Mouse (Mus musculus): ENCODE measurements around the gene Pla2g10. TPM values are rescaled to one million over a fixed set of nuclear protein-coding genes. Genes with fewer than 3 reads are reported as not detected.
"Not testable (repeated sequence)": the region's sequence is repeated elsewhere in the genome, so short reads cannot be mapped to it uniquely, and the experiment has no call there.

Gene Pla2g10
- total RNA-seq (2015) = not detected in 2 replicates
- not detected in 2 replicates for total RNA-seq (2017)

DNA sequence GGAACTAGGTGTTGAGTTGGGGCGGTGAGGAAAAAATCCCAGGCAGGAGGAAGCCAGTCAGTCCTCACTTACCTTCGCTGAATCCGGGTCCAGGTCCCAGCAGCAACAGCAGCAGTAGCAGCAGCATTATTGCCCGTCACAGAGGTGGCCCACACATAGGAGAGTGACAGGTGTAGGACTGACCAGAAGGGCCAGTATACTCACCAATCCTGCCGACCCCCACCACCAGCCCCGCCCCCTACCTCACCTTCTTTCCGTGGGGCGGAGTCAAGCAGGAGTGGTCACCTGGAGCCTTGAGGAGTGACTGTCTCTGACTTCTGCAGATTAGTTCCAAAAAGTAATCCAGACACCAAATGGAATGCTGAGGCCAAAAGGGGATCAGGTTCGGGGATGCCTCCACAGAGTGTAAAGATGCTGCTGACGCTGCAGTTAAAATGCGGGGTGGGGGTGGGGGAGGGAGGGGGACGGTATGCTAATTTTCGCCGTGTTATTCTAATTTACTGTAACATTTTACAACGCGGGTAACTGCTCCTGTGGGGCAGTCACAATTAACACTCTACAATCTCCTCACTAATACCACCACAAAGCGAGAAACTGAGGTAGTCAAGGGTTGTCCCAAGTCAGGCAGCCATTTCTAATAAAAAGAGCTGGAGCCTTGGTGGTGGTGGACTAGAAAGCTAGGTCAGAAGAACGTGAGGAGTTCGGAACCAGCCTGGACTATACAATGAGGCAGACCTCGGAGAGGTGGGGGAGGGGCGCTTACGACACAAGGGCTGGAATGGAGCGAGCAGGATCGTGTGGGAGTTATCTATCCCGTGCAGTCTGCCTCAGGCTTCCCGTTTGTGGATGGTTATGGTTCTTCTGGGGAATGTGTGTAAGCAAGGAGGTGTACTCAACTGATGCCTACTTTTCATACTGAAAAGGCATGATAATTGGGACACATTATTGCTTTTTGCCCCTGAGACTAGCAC is at the start of gene Pla2g10:
Pla2g10 (minus strand) TSS at position 699 of the 971 bp plus-strand sequence.
- ATAC-seq (replicated peaks; ENCODE audit: poor library complexity) = peak; percentile 55

DNA sequence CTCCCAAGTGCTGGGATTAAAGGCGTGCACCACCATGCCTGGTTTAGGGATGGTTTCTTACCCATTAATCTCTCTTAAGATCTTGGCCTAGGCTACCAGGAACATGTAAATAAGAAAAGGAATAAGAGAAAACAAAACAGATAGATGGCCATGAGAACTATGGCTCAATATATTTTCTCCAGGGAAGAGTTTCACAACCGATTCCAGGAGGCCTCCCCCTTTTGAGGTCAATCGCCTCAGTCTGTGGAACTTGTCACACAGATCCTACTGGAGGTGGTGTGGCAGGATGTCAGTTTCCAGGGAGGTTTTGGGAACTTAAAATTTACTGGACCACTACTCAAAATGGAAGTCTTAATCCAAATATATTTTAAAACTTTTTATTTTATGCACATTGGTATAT is 43.9 kb upstream of the Pla2g10 start:
- not testable (repeated sequence) for ATAC-seq (replicated peaks; ENCODE audit: poor library complexity)

DNA sequence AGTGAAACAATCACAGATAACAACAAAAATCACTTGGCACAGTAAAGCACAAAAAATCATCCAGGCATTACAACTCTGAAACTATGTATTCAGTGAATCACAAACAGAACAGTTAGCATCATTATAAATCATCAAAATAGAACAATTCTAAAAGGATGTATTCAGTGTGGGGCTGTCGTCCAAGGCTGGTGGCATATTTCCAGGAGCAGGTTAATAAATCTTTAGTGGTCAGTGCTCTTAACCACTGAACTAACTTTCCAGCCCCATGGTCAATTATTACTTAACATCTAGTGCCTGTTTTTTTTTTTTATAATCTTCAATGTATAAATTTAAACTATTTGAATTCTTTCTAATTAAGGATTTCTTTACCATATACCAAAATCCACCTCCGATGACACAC is 43.2 kb upstream of the Pla2g10 start:
- ATAC-seq (replicated peaks; ENCODE audit: poor library complexity) = not testable (repeated sequence)

DNA sequence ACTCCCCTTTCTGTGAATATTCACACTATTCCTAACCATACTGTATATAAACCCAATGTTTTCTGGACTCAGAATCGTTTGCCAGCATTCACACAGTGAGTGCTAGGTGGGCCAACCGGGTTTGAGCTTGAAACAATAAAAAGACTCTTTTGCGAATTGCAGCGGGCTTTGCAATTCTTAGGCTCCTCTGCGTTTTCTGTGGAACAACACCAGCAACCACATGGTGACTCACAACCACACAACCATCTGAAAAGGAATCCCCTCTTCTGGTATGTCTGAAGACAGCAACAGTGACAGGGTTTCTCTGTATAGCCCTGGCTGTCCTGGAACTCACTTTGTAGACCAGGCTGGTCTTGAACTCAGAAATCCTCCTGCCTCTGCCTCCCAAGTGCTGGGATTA is 41.3 kb upstream of the Pla2g10 start:
- ATAC-seq (replicated peaks; ENCODE audit: poor library complexity) = not testable (repeated sequence)

DNA sequence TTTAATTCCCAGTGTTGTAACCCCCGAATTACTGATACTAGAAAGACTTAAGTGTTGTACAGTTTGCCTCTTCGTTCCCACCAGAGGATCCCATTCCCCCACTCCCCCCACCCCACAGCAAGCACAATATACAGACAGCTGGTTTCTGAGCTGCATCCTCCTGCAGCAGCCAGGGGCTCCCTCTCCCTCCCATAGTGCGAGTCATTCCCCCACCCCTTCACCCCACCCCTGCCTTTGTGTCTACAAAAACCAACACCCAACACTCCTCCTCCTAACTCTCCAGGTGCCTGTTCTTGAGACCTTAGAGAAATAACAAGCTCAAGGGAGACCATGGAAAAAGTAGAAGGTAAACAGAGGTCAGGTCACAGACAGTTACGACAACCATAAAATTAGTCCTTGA is 40.8 kb upstream of the Pla2g10 start:
- ATAC-seq (replicated peaks; ENCODE audit: poor library complexity) = not testable (repeated sequence)

DNA sequence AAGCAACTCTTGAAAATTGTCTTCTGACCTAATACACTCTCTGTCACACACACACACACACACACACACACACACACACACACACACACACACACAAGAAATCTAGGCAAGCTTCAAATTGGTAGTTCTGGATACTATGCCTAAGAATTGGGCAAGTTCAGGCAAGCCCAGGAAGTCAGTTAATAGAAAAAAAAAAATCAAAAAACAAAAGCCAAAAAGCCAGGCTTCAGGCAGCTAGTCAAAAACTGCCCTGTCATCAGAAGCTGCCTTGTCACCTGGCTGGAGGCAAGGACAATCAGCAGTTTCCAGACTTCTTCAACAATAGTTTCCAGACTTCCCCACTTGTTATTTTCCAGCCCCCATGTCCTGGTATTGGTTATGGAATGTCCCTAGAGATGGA is 35.6 kb upstream of the Pla2g10 start:
- ATAC-seq (replicated peaks; ENCODE audit: poor library complexity) = peak; percentile 42; the same call in 1 of the 2 replicates

DNA sequence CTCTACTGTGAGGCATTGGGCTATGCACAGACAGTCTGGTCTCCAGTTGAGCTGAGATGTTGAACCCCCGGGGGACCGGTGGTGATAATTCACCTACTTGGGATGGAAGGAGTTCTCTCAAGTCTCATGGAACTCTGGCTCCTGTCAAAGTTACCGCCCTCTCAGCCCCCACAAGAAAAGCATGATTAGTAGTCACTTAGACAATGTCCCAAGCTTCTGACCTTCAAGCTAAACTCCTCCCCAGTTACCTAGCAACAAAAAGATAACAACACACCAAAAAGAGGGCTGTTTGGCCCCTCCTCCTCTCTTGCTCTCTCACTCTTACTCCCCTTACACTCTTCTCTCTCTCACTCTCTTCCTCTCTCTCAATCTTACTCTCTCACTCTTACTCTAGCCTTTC is 33.7 kb upstream of the Pla2g10 start:
- ATAC-seq (replicated peaks; ENCODE audit: poor library complexity) = no peak

DNA sequence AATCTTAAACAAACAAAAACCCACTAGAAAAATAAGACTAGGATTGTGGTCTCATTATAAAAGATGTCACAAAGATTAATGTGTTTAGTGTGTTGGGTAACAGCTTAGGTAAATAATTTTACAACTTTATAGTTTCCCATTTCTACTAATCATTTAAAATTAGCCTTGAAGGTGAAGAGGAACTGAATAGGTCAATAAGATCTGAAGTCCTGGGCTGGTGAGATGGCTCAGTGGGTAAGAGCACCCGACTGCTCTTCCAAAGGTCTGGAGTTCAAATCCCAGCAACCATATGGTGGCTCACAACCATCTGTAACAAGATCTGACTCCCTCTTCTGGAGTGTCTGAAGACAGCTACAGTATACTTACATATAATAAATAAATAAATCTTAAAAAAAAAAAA is 32.0 kb upstream of the Pla2g10 start:
- ATAC-seq (replicated peaks; ENCODE audit: poor library complexity) = not testable (repeated sequence)

DNA sequence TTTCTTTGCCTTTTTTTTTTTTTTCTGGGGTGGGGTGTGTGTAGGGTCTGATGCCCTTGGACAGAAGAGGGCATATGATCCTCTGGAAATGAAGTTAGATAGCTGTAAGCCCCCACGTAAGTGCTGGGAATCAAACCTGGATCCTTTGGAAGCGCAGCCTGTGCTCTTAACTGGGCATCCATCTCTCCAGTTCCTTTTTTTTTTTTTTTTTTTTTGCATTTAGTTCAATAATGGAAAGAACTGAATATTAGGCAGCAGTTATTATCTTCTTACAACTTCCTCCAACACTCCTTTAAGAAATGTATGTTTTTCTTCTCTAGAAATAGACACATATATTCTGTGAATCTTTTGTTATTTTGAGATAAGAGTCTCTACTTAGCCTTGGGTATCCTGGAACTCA is 27.0 kb upstream of the Pla2g10 start:
- ATAC-seq (replicated peaks; ENCODE audit: poor library complexity) = no peak

DNA sequence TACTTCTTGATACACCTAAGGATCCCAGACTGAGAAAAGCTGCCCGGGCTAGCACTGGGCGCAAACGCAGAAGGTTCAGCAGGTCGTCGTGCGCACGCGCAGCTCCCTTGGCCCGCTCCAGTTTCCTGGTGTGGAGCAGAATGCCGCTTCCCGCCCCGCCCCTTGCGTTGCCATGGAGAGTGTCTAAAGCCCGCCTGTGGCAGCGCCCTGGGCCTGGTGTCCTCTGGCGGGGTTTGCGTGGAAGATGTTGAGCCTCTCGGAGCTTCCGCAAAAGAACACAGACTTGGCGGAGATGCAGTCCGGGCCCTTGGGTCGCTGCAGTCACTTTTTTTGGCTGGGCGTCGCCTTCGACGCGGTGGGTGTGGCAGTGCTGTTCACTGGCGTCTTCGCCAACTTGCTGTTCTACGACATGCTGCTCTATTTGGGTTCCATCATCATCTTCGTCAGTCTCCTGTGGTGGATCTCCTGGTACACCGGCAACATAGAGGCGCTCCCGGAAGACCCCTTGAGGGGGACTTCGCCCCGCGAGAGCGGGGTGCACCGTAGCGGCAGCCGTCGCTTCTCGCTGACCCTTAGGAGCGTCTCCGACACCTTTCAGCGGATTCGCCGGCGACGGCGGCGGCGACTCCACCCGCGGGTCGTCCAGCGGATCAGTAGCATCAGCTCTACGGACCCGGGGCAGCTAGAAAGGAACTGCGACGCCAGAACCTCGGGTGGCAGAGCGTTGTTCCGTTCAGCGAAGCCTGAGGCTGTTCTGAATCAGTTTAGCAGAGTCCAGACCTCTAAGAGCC is 23.8 kb upstream of the Pla2g10 start:
- ATAC-seq (replicated peaks; ENCODE audit: poor library complexity) = peak; percentile 100

DNA sequence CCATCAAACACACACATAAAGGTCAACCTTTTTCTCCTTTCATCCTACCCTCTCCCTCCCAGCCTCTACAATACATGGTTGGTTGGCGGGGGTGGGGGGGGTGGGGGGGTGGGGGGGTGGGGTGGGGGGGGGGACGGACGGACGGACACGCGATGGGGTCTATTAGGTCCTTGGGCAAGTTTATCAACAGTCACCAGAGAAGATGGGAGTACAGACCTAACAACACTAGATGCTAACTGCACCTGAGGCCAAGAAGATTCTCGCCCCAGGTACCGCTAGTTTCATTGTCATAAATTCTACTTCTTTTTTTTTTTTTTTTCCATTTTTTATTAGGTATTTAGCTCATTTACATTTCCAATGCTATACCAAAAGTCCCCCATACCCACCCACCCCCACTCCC is 23.2 kb upstream of the Pla2g10 start:
- ATAC-seq (replicated peaks; ENCODE audit: poor library complexity) = no peak

DNA sequence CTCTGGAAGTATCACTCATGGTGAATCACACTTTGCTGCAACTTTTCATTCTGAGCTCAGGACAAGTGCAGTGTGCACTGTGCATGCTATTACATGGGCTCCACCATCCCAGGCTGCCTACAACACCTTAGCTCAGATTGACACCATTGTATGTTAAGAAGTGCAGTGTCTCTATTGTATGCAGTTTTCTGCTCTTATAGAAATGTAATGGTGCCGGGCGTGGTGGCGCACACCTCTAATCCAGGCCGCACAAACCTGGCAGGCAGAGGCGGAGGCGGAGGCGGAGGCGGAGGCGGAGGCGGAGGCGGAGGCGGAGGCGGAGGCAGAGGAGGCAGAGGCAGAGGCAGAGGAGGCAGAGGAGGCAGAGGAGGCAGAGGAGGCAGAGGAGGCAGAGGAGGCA is 19.8 kb upstream of the Pla2g10 start:
- no peak for ATAC-seq (replicated peaks; ENCODE audit: poor library complexity)

DNA sequence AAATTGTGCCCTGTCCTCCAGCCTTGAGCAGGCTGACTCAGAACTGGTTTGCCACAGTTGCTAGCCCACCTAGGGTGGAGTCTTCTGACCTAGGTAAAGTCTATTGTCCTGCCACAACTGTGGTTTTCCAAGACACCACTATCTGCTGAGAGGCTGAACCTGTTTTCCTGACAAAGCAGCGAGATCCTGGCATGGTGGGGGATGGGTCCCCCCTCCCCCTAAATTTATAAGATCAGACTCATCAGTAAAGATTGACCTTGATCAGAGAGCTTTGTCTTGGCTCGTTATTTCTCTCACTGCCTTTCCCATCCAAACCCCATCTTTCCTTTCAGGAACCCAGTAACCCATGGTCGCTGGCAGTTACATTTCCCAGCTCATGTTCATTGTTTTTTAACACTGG is 19.2 kb upstream of the Pla2g10 start:
- ATAC-seq (replicated peaks; ENCODE audit: poor library complexity) = no peak

DNA sequence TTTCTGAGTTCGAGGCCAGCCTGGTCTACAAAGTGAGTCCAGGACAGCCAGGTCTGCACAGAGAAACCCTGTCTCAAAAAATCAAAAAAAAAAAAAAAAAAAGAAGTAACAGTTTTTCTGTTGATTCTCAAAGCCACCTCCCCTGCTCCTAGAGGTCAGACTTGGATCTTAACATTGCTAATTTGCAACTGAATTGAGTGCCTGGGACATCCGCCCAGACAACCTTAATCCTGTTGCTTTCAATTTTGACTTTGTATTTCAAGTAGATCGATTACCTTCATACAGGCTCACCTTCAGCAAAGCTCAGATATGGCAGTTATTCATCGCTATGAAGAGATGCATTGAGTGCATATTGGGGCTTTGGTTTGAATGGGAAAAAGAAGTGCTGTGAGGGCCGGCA is 18.5 kb upstream of the Pla2g10 start:
- ATAC-seq (replicated peaks; ENCODE audit: poor library complexity) = no peak

DNA sequence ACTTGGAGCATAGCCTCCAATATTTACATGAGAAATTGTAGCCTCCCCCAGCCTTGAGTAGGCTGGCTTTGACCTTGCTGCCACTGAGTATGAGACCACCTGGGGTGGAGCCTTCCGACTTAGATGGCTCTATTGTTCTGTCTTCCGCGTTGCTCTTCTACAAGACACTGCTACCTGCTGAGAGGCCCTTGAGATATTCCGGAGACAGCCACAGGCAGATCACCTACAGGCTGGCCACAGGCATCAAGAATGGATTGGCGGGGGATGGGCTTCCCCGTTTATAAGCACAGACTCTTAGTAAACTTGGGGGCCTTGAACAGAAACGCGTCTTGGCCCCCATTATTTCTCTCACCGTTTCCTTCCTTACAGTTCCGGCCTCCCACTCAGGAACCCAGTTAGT is 18.0 kb upstream of the Pla2g10 start:
- ATAC-seq (replicated peaks; ENCODE audit: poor library complexity) = not testable (repeated sequence)

DNA sequence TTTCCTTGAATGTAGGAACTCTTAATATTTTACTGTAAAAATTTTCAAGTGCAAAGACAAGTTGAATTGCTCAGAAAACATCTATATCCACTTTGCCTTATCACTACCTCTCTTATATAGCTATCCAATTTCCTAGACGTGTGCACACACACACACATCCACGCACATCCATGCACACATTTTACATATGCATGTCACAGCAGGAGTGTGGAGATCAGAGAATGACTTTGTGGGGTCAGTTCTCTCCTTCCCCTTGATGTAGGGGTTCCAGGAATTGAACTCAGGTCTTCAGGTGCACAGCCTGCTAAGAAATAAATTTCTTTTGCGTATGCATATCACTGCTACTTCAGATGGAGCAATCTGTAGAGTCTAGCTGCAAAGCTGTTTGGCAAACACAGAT is 17.3 kb upstream of the Pla2g10 start:
- no peak for ATAC-seq (replicated peaks; ENCODE audit: poor library complexity)

DNA sequence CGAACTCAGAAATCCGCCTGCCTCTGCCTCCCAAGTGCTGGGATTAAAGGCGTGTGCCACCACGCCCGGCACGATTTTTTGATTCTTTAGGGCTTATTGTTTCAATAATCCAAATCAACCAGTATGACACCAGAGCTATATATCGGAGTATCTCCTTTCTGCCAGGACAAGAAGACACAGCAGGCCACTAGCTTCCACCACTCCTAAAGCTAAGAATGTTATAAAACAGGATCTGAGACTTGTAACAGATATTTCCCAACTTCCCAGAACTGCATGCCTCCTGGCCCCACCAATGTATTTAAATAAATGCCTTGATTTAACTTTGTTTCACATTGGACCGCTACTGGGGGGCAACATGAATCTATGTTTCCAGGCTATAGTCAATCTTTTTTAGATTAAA is 16.9 kb upstream of the Pla2g10 start:
- ATAC-seq (replicated peaks; ENCODE audit: poor library complexity) = no peak

DNA sequence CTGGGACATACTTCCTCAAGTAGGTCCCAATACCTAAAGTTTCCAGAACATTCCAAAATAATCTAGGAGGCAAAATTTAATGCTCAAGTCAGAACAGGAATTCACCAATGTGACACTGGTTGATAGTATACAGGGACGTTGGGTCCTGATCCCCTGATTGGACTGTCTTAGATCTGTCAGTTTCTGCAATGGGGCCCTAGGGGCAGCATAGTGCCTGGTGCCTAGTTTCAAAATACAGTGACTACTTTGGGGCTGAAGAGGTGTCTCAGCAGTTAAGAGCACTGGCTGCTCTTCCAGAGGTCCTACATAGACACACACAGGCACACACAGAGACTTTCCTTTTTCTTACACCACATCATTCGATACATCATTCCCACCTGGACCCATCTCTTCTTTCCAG is 10.1 kb upstream of the Pla2g10 start:
- ATAC-seq (replicated peaks; ENCODE audit: poor library complexity) = peak; percentile 64

DNA sequence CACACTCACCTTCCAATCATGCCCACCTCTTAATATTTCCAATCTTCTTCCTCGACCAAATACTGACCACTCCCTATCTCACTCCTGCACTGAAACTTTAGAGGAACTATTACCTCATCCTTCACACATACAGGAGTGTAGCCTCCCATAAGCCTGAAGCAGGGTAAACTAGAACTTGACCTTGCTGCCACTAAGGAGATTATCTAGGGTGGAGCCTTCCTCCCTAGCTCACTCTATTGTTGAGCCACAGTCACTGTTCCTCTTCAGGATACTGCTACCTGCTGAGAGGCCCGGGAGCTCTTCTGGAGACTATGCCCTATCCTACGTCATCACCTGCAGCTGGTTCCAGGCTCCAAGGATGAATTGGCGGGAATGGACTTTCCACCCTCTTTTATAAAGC is 8.3 kb upstream of the Pla2g10 start:
- ATAC-seq (replicated peaks; ENCODE audit: poor library complexity) = not testable (repeated sequence)

DNA sequence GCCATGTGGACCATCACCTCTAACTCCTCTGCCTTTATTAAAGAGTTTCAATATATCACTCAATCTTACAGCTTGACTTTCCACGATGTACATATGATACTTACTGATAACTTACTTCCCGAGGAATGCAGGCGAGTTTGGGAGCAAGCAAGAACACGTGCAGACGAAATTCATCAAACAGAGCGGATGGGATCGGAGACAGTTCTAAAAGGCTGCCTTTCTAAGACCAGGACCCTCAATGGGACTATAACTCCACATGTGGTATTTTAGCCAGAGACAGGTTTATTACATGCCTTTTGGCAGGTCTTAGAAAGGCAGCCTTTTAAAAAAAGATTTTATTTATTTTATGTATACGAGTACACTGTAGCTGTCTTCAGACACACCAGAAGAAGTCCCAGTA is 5.2 kb upstream of the Pla2g10 start:
- no peak for ATAC-seq (replicated peaks; ENCODE audit: poor library complexity)

DNA sequence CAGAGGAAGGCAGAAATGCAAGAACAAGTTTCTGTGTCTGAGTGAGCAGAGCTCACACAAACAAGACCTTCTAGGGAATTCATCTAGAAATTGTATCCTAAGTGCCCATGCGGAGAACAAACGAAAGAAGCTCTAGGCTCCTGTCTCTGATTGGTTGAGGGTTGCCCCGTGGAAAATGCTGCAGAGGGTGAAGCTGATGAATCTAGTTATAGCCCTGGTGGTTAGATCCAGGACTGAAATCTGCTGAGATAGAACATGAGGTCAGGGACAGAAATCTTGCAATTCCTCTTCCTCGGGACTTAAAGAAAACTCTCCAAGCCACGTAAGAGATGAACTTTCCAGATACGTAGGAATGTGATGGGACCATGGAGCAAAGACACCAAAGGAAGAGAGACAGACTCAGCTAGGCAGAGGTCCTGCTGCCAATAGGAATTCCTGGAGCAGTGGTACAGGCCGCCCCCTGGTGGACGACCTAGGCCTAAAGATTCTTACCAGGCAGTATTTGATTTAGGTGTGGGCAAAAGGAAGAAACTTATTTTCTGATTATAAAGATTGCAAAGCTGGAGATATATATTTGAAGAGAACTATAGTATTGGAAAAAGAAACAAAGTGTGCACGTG is 2.8 kb upstream of the Pla2g10 start:
- ATAC-seq (replicated peaks; ENCODE audit: poor library complexity) = peak; percentile 78
